Mouse (Mus musculus): ENCODE measurements at regions not wholly inside any gene's neighbourhood (a gene's known extent, or its start where the extent isn't known, plus 50 kb on each side); places are given as distances from the start of the nearest gene placed in this dataset.

DNA sequence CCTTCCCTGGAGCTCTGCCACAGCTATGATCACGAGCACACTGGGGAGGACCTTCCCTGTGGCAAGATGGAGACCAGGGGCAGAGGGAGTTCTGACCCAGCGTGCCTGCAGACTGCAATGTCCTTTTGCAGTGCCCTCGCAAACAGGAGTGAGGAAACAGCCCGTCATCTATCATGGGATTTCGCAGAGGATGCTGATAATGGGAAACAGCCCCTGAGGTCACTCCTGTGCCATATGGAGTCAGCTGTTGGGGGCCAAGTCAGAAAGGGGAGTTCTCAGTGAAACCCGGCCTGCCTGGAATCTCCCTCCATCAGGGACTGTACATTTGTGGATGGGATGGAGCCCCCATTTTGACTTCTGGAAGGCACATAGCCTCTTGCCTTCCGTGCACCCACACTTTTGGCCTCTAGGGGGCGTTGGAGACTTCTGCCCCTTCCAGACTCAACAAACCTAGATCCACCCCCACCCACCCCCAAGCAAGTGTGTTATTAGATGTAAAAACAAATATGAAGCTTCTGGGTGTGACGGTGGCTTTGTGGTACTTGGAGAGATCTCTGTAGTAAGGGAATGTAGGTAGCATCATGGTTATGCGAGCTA is 98.1 kb downstream of the Kdr start:
- DNase-seq = peak; percentile 28 to 37

DNA sequence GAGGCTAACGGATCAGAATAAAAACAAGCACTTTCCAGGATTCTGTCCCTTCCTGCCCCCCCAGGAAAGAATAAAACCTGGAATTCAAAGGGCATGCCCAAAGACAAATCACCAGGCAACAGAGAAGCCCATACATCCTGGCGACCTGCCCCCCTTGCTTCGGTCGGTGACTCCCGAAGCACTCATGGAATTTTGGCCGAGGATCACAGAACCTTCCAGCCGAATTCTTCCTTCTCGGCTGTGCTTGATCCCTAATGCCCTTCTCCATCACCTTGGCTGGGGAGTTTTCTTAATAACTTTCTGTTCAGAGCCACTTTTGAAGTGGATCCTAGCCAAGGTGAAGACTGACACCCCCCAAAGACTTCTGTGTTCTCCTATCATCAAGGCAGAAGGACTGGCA is 99.9 kb downstream of the Kdr start:
- DNase-seq = peak; percentile 43 to 63

DNA sequence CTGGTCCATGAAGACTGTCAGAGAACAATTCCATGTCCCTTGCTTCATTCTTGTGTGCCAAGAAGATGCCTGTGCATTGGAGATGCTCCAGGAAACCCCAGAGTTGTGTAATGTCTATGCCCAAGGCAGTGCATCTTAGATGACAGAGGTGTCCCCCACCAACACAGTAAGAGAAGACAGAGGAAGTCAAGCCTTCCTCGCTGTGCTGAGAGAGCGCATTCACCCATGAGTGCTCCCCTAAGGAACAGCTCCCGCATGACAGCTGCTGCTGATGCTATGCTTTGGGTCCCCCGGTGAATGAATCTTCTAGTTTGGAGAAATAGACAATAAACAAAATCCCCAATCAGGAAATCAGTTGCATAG is 100.7 kb downstream of the Kdr start:
- no peak for DNase-seq

DNA sequence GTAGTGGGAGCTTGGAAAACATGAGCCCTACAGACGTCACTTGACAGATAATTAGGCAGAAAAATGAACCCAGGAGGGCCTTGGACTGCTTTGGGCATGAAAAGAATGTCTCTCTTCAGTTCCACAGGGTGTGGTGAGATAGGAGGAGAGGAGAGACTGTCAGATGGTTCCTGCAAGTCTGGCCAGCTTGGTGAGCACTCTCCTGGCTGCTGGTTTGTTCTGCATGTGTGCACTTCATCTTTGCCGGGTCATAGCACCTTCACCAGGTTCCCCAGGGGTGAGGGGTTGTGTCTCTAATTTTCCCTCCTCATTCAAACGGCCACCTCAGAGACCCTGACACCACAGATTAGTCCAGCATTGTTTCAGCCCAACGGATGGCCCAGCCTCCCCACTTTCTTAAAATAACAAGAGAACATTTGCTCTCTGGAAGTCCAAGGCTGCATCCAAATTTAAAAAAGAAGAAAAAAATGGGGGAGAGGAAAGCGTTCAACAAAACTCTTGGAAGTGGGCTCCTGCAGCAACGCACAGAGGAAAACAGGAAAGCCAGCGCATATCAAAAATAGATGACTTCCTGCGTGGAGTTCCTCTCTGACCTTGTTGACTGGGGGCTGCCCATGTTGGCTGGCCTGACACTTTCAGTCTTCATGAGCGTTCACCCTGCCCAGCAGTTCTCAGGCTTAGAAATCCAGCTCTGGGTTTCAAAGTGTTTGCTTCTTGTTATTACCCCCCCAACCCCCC is 101.2 kb downstream of the Kdr start:
- peak in 1 of 2 experiments; percentile 41 for DNase-seq

DNA sequence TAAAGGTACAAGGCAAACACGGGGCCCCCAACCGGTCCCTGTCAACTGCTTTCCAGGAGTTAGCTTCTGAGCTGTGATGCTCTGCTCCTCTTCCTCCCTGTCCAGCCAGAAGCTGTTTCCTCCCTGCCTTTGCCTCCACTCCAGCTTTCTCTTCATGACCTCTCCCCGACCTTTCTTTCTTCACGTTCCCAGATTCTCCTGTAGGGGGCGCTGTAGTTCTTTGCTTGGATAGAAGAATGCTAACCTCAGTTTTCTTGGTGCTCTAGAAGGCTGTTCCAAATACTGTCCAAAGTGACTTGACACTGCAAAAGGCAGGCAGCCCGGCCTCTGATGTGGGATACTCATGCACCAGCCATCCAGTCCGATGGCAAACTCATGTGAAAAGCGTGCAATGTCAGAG is 107.1 kb downstream of the Kdr start:
- DNase-seq = peak; percentile 74 to 81

DNA sequence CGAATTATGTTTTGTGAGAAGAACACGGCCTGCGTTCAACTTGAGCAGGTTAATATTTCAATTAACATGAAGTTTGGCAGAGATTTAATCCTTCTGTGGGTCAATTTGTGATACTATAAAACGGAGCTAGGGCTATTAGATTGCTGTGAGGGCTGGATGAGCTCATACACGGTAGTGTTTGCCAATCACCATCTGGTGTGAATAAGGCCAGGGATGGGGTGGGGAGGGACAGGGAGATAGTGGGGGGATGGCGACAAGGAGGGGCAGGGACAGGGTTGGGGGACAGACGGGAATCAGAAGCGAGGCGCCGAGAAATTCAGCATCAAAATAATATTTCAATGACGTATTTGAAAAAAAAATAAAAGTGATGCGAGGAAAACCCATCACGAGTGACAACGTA is 107.6 kb downstream of the Kdr start:
- no peak for DNase-seq

DNA sequence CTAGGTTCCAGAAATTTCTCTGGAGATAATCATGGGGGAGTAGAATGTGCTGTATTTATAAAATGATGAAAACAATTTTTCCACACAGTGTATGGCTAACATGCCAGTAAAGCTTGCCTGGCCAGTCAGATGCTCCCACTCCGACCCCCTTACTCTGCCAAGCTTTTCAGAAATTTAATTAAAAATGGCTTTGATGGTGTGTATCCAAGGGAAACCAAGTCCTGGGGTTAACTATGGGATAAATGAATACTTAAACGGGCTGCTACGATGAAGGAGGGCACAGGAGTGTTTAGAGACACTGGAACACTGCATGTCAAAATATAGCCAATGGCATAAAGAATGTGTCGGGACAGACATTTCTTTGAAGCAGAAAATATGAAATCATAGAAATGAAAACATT is 108.7 kb downstream of the Kdr start:
- DNase-seq = no peak

DNA sequence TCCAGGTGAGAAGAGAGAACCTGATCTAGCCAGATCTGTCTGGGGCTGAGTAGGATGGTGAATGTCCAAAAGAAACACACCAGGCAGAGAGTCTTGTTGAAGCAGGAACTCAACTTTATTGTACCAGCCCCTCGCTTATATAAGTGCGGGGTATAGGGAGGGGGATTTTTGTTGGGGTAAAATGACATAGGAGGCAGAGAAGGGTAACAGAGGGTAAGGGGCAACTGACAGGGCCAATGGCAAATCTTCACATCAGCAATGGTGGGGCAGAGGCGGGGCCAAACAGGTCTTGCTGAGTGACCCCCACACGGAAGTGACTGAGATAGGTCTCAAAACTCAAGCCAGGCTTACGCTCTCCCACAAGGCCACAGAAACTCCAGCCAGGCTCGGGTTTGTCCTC is 113.2 kb downstream of the Kdr start:
- DNase-seq = no peak

DNA sequence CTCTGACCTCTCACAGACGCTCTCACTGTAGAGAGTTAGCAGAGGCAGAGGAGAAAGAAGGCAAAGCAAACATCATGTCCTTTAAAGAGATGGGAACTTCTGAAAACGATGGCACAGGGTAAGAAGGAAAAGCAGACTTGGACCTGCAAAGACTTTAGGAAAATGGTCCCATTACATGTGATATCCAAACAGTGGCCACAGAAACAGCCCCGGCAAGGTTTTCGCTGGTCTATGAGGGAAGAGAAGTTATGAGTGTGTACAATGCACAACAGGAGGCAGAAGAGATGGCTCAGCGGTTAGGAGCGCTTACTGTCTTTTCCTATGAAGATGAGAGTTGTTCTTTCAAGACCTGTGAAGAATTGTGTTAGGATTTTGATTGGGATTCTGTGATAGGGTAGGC is 114.9 kb downstream of the Kdr start:
- DNase-seq = no peak

DNA sequence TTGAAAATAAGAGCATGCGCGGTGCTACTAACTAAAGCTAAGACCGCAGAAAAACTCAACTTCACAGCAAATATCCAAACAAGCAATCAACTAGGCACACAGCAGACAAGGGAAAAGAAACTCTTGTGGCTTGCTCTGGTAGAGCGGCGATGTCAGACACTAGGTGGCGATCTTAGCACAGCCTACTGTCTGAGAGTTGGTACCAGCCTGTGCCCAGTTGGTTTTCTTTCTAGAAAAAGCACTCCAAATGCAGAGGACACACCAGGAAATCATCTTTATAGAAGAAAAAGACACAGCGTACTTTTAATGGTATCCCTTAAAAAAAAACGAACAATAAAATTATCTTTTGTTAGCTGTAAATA is 115.6 kb downstream of the Kdr start:
- DNase-seq = peak; percentile 78 to 81

DNA sequence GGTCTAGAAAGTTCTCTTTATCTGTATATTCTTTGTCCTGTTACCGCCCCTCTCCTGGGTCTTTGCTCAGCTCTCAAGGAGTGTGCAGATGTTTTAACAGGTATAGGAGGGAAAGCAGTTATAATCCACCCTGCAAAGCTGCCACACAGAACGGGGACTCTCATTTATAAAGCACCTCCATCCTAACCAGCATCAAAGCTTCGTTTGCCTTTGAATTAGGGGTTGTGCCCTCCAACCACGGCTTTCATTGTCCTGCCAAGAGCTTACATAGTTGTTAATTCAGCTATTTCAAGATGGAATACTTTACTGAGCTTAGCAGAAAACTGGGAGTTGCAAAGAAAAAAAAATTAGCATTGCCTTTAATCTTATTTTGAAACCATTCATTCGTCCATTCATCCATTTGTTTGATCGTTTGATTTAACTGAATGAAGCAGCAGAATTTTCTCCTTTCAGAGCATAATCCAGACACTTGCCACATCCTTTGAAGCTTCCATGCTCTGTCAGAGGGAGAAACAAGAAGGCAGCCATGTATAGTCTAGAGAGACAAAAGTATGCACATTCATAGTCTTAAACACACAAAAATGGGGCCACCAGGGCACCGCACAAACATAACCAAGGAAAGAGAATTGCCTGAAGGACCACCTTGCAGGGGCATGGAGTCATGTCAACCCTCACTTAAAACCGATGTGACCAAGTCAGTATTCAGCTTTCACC is 116.2 kb downstream of the Kdr start:
- no peak for DNase-seq

DNA sequence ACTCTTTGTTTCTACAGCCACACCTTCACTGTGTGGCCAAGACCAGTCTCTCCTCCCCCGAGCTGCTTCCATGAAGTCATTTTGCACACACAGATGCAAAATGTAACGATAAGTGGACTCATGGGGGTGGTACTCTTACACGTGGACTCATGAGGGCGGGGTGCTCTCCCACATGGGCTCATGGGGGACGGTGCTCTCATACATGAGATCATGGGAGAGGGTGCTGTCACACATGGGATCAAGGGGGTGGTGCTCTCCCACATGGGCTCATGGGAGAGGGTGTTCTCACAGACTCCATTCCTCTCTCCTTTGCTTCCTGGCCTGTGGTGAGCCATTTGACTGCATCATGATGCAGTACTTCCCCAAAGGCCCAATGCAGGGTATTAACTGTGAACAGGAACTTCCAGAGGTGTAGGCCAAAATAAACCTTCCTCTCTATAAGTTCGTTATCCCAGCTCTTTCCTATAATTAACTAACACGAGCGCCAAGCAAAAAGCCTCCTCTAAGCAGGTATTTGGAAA is 118.9 kb downstream of the Kdr start:
- no peak for DNase-seq

DNA sequence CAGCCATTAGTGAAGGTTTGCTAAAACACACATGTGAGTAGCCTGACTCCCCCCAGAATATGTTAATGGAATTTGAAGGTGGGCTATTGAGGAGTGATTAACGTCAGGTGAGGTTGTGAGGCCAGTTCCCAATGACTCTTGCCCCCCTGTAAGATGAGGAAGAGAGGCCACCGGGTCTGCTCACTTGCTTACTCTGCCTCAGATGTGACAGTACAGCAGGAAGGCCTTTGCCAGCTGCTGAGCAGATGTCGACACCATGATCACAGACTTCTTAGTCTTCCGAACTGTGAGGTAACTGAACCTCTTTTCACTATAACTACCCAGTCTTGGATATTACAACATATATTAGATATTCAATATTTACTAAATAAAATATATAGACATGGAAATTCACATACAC is 127.4 kb downstream of the Kdr start:
- no peak for DNase-seq

DNA sequence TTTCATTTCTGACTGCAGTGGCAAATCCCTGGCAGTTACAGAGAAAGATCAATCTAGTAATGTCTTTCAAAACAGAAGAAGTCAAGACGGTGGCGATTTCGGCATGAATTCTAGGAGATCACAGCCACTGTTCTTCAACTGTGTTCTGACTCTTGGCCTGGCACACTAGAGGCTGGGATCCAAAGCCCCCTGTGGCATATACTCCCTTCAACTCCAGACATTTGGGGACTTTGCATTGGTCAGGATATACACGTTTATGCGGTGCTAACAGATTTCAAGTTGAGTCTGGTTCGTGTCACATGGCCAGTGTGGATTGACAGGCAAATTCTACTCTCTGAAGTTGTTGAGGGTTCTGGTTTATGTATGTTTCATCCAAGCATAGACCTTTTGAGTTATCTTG is 130.3 kb downstream of the Kdr start:
- no peak for DNase-seq

DNA sequence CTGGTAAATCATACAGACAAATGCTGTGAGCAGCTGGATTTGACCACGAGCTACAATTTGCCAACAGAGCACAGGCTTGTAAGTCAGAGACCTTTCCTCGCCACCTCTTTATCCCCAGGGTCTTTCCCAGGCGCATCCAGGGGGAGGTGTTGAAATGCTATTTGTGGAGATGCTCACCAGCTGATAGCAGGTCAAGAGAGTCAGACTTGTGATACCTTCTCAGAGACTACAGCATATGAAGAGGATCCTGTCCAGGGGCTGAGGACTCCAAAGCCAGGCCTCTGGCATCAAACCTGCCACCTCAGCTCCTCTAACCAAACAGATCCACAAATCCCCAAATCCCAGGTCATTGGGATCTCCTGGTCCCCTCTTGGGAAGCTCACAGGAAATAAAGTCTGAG is 130.9 kb downstream of the Kdr start:
- DNase-seq = no peak

DNA sequence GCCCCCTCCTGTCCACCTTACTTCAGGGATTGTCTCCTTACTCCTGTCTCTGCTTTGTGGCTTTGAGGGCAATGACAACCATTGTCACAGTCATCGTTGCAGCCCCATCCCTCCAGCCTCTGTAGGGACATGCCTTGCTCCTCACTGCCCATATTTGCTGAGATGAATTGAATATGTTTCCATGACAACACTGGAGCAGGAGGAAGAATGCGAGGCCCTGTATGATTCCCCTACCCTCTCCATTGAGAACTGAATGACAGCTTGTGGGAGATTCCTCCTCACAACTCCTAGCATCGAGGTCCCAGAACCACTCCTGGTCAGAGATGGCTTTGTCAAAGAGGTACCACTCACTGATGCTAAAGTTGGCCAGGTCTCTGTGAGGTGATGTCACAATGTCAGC is 132.2 kb downstream of the Kdr start:
- DNase-seq = no peak

DNA sequence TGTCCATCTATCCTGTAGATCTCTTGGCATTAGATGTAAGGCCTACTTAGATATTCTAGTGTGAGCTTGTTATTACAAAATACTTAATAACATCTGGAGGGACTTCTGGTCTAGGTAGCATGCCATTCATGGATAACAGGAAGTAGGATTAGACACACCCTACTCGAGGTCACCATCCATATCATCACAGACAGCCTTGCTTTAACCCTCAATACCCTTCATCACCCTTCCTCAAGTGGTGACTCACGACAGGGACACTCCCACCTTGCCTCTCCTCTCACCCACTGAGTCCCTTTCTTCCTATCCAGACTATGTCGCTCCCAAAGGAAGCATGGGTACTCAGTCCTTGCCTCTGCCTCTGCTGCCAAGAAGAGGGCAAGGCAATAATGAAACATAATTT is 134.5 kb downstream of the Kdr start:
- DNase-seq = no peak

DNA sequence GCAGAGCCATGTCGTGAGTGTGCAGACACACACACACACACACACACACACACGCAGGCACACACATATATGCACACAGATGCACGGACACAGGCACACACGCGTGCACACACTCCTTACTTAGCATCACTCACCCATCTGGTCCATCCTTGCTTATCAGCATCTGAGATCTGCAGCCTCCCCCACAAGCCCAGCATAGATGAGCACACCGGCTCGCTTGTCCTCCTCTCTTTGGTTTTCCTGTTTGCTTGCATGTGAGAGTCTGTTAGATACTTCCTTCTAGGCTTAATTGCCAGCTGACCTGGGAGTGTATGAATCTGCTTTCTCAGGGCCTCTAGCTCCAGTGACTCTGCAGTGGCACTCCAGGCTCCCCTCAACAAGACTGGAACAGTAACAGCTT is 137.8 kb downstream of the Kdr start:
- no peak for DNase-seq

DNA sequence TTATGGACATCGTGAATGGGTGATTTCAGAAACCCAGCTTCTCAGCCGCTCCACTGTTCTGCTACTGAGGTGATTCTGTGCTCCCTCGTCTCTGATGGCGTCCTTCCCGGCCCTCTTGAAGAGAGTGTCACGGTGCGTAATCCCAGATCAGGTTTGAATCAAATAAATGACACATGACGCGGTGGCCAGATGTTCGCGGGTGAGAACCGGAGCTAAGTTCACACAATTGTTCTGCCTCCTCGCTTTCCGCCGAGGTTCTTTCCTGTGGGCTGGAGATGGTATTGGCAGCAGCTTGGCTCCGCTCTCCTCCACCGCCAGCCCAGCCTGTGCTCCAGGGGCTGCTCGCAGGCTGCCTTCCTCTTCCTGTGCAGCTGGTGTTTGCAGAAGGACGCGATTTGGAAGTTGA is 142.7 kb downstream of the Kdr start:
- DNase-seq = peak; percentile 61 to 76

DNA sequence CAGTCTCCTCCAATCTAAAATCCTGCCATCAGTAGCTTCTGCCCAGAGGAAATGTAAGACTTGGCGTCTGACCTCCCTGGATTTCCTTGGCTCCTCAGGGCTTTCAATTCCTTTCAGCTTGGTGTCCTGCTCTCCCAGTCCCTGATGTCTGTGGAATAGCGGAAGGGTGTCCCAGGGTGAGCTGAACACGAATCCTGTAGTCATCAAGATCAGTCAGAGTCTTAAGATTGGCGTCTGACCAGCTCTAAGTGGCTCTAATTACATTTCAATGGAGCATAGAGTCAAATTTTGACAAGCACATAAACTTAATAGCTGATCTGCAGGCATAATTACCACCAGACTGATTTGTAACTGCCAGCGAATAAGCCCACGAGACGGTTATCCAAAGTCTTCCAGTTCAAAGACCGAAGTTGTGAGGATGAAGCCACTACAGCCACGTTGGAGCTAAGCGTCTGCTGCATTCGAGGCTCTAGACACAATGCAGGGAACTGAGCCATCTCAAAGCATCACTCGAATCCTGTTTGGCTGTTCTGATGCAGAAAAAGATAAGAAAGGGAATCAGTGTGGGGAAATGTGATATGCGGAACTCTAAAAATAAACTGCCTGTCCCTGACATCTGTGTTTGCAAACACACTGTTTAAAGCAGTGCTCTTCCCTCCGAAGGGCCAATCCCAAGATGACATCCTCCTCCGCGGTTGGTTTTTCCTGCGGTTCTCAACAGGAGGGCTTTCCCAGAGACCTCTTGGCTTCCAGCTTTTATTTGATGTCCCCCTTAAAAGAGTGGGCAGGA is 143.3 kb downstream of the Kdr start:
- DNase-seq = peak; percentile 19 to 37

DNA sequence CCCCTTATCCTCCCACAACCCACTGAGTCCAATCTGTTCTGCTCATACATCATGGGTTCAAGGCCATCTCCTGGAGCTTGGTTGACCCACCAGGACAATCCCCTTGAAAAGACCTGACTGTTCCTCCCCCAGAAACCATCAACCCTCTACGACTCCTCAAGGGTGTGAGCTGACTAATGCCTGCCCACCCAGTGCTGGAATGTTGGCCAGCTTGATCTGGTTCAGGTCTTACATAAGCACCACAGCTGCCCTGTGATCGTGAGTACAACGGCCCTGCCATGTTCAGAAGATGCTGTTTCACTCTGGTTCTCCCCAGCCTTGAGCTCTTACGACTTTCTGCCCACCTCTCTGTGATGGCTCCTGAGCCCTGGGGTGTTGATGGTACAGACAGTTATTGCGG is 145.9 kb downstream of the Kdr start:
- DNase-seq = no peak

DNA sequence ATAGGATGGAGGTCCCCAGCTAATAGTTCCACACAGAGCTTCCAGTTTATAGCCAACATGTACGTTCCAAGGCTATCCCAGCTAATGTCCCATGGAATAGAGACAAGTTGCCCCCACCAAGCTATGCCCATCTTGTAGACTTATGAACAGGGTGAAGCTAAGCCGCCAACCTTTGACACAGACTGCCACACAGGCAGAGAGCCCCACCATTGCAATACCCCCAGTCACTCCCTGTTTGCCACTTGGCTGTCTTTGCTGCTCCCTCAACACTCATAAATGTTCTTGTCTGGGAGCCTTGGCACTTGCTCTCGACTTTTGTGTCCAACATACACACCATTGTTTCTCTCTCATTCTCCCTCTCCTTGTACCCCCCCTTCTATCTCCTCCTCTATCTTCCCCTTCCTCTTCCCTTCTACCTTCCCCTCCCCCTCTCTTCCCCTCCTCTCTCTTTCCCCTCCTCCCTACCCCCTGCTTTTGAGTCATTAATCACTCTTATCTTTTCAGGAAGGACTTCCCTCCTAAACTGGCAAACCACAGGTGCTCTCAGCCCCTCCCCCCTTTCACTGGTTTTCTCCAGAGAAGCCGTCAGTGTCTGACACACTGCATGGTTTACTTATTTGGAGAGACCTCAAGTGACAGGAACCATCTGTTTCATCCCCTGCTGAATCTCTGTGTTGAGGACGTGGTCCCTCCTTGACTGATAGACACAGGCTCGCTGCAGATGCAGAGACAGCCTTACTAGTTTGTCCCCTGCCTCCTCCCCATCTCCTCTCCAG is 148.2 kb downstream of the Kdr start:
- peak; percentile 30 to 56 for DNase-seq

DNA sequence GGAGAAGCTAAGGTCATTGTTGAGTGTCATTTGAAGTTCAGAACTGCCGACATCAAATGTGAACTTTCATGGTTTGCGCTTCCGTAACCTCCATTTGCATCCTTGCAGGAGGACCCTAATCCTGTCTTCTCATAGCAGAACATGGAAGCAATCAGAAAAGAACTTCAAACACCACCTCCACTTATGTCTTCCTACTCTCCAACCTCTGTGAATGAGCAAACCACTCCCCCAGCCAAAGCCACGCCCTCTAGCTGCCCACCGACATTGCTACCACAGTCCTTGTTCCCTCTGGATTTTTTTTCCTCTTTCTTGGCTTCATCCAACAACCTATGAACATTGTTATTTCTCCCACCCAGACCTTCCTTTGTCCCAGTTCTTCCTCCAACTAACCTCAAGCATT is 149.9 kb downstream of the Kdr start:
- no peak for DNase-seq

Data from kidney, postnatal 4 days (tissue).